Mouse (Mus musculus): ENCODE results near the gene Chrna9.

Chrna9 gene

DNA sequence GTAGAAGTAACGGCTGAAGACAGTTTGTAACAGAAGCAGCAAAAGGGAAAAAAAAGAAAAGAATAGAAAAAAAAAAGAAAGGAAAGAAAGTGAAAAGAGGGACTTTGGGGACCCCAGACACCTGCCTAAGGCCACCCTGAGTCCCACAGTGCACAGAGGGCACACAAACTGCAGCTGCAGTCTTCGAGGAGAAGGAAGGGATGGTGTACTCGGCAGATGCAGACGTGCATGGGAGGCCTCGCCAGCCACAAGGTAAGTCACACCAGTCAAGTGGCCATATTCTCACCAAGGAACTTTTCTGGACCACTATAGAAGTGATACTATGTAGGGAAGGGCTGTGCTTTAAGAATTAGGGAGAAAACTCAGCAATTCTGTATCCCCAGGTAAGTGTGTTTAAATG, at the start of gene Chrna9:
Gene Chrna9 (plus strand): TSS at position 139 of the 400 bp plus-strand sequence.
- TF ChIP-seq GATA4 (IDR thresholded peaks at IDR 0.05; ENCODE audit: insufficient replicate concordance, low read length): no peak

DNA sequence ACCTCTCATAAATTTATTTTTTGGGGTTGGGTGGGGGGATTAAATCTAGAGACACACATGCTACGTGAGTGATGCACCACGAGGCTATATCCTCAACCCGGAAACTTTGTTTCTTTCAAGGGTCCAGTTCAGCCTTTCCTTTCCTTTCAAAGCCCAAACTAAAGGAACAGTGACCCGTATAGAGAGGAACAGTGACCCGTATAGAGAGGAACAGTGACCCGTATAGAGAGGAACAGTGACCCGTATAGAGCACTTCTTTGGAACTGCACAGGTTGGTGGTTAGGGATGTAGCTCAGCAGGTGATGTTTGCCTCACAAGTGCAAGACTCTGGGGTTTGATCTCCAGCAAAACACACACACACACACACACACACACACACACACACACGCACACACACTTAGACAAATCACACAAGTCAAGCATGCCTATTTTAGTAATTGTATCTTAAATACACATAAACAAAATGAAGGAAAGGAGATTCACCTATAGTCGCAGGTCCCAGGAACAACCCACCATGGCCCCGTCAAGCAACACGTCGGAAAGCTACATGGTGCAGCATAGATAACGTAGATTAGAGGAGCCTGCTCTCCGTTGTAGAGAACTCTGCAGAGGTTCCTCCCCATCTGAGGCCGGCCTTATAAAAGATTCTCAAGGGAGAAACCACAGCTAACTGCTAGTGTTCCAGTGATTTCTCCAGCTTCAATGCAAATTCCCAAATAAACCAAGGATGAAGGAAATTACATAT, 48.9 kb upstream of the Chrna9 start:
- TF ChIP-seq GATA4 (IDR thresholded peaks at IDR 0.05; ENCODE audit: insufficient replicate concordance, low read length): no peak

DNA sequence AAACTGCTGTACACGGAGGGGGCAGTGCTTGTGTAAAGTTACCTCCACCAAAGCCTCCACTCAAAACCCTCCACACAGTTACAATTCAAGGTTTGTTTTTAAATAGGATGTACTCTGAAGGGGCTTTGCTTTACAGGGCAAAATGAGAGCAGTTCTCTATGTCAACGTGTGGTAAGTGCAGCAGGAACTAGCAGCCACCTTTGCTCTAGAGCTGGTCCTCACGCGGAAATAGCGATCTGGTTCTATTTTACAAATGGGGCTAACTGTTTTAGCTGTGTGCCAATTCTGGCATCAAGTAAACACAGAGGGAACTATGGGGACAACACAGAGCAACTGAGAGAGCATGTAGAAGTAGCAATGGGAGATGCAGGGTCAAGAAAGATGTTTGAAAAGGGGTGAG, 46.6 kb upstream of the Chrna9 start:
- TF ChIP-seq GATA4 (IDR thresholded peaks at IDR 0.05; ENCODE audit: insufficient replicate concordance, low read length): no peak

DNA sequence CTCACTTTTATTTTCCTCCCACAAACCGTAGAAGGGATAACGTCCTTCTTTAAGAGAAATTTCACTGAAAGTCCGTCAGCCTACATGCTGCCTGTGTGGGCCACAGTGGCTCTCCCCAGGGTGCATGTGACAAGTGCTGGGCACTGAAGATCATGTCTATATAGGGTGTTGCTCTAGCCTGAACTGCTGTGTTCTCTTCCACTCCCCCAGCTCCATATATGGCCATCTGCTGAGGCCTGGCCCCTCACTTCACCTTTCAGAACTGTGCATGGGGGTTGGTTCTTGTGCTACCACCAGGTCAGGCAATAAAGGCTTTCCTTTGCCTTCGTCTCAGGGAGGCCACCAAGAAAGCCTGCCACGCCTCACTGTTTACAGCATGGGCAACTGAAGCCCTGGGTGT, 45.7 kb upstream of the Chrna9 start:
- TF ChIP-seq GATA4 (IDR thresholded peaks at IDR 0.05; ENCODE audit: insufficient replicate concordance, low read length): no peak

DNA sequence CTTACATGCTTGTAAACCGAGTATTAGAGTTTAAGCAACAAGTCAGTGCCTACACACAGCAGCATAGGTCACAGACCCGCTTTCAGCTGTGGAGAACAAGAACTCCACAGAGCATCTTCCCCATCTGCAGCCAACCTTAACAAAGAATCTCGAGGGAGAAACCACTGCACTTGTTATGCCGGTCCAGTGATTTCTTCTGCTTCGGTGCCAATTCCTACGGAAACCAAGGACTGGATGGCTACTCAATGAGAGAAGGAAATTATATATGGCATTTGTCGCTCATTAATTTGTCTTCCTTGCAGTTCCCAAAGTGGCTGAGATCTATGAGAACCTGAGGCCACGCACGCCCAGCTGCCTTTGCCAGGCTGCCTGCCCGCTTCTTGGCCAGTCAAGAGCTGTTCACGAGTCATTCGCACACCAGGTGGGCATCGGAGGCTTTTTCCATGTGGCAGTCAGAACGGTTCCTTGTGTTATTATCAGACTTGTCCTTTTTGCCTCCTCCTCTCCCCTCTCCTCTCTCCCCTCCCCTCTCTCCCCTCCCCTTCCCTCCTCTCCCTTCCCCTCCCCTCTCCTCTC, 43.4 kb upstream of the Chrna9 start:
- TF ChIP-seq GATA4 (IDR thresholded peaks at IDR 0.05; ENCODE audit: insufficient replicate concordance, low read length): no peak

DNA sequence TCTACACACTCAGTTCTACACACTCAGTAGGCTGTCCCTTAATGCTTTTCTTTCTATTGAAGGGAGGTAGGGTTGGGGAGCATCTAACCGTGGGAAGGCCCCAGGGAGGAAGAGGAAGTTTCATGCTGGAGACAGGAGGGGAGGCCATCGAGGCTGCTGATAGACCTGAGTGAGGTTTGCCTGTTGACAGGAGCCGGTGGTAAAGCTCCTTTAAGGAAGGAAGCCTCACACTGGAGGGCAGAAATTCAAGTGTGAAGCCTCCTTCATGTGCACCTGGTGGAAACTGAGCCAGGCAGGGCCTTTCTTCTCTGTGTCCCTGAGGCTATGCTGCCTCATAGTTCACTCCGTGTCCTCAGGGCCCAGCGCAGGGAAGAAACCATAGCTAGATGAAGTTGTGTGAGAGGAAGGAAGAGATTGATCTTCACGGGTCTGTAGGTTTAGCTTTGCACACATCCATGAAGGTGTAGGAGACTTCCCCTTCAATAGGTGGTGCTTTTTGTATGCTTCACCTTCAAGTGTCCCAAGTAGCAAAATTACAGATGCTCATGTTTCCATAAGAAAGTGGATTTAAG, 39.5 kb upstream of the Chrna9 start:
- TF ChIP-seq GATA4 (IDR thresholded peaks at IDR 0.05; ENCODE audit: insufficient replicate concordance, low read length): no peak

DNA sequence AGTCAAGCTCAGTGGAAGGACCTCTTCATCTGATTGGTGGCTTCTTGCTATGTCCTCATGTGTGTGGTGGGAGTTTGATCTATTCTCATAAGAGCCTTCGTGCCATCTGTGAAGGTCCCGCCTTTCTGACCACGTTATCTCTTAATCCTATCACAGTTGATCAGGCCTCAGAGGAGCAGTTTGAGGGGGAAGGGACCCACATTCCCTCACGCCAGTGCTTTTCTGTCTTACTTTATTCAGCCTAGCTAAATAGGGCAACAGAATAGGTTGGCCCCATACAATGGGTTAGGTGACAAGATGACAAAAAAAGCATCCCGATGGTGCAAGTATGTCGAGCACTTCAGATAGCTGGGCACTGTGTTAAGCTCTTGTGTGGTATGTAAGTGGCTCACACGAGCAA, 39.0 kb upstream of the Chrna9 start:
- TF ChIP-seq GATA4 (IDR thresholded peaks at IDR 0.05; ENCODE audit: insufficient replicate concordance, low read length): no peak

DNA sequence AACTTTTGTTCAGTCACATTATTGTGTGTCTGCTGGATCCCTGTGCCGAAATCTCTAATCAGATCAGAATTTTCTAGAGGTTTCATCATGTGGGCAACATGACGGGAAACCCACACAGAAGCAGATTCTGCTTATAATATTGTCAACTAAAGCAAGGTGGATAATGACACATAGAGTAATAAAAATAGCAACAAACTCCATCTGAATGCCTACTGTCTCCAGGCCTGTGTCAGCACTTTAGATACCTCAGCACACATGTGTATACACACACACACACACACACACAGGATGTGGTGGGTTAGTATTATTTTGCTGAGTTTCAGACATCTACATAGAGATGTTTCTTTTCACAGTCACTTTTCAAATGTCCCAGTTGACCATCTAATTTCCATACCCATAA, 37.0 kb upstream of the Chrna9 start:
- TF ChIP-seq GATA4 (IDR thresholded peaks at IDR 0.05; ENCODE audit: insufficient replicate concordance, low read length): no peak

DNA sequence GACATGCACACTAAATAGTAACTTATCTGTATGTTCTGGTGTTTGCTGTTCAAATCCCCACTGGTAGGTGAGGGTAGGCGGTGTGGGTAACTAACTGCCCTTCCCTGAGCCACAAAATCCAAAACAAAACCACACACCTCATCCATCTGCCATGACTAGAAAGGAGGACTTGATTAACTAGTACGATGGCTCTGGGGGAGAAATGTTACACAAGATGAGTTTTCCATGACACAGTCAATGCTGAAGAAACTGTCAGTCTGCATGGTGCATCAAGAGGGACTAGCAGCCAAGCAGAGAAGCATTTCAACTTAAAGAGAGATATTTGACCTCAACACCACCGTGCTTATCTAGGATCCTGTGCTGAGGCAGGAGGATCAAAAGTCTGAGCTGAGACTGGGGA, 36.0 kb upstream of the Chrna9 start:
- TF ChIP-seq GATA4 (IDR thresholded peaks at IDR 0.05; ENCODE audit: insufficient replicate concordance, low read length): no peak

DNA sequence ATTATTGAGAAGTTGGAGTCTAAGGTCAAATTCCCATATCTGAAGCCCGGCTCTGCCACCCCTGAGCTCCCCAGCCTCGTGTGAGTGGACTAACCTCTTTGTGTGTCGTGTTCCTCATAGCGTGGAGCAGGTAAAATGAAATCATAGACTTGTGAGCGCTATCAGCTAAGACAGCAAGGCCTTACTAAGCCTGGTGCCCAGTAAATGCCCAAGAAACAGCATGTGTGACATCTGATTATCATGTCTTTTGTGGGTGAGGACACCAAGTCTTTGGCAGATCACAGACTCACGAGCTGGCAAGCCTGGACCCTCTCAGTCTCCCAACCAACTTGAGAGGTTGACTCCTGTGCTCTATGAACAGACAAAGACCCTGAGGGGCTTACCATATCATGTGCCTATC, 34.6 kb upstream of the Chrna9 start:
- no peak for TF ChIP-seq GATA4 (IDR thresholded peaks at IDR 0.05; ENCODE audit: insufficient replicate concordance, low read length)

DNA sequence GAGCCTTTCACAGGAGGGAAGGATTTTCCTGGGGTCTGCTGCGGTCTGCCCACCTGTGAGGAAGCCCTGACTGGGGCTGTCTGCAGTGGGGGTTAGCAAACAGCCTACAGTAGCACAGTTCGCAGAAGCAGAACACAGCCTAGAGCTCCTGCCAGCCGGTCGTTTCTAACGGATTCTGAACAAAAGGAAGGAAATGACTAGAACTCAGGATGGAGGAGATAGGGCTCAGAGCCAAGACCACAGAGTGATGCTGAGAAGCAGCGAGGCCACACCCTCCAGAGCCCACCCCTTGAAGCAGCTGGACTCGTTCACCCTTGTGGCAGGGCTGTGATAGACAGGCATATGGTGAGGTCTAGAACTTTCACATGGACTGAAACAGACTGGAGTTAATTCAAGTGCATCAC, 33.9 kb upstream of the Chrna9 start:
- no peak for TF ChIP-seq GATA4 (IDR thresholded peaks at IDR 0.05; ENCODE audit: insufficient replicate concordance, low read length)

DNA sequence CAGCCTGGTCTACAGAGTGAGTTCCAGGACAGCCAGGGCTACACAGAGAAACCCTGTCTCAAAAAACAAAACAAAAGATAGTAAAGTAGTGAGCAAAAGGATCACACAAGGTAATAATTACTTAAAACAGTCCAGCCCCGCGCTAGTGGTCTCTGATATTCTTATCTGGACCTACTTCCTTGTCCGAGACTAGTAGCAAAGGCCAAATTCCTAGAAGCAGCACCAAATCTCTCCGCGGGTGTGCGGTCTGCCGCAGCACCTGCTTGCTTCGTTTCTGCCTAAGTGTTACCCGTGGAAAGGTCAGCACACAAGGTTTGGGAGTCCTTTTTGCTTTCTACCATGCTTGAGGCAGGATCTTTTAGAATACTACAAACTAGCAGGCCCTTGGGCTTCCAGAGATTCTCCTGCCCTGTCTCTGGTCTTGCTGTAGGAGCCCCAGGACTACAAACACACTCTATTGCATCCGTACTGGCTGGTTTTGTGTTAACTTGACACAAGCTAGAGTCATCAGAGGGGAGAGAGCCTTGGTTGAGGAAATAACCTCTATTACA, 32.8 kb upstream of the Chrna9 start:
- TF ChIP-seq GATA4 (IDR thresholded peaks at IDR 0.05; ENCODE audit: insufficient replicate concordance, low read length): no peak

DNA sequence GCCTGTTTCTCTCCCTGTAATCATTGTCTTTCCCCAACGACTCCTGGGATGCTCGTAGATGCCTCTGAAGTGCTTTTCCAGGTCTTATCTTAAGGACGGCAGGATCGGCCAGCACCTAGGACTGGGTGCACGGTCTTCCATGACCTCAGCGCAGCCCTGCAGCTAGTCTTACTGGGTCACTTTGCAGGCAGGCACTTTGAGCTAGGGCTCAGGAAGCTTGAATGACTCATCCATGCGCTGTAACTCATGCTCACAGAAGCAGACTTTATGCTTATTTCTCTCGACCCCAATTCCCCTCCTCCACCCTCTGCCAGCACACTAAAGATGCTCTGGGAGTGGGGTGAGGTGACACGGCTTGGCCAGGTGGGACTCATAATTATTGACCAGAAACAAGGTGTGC, 31.9 kb upstream of the Chrna9 start:
- TF ChIP-seq GATA4 (IDR thresholded peaks at IDR 0.05; ENCODE audit: insufficient replicate concordance, low read length): no peak

DNA sequence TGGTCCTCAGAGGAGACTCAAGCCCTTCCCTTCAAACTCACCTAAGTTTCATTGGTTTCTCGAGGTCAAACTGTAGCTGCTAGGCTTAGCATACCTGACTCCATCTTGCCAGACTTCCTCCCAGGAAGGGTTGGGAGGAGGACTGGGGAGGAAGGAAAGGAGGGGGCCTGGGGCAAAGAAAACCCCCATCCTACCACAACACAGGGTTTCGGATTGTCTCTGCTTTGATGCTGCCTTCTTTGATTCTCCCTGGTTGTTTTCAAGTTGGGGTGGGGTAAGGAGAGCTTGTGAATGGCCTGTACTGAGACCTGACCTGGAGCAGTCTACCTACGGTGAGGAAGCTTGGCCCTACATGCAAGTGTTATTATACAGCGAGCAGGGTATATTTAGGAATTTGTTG, 30.2 kb upstream of the Chrna9 start:
- no peak for TF ChIP-seq GATA4 (IDR thresholded peaks at IDR 0.05; ENCODE audit: insufficient replicate concordance, low read length)

DNA sequence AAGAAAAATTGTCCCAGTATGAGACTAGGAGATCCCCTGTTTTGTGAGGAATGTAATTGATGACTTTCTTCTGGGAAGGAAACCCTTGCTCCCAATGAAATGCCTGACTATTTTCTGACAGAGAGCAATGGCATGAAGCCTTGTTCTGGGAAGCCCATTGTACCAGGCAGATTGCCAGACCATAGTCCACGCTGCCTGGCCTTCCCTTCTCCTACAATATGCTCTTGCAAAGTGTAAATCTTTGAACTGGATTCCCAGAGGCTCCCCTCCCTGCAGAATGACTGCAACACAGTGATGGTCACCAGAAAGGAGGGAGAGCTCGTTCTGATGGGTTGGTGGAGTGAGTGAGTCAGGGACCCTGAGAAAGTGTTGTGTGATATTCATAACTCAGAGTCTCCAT, 26.0 kb upstream of the Chrna9 start:
- no peak for TF ChIP-seq GATA4 (IDR thresholded peaks at IDR 0.05; ENCODE audit: insufficient replicate concordance, low read length)

DNA sequence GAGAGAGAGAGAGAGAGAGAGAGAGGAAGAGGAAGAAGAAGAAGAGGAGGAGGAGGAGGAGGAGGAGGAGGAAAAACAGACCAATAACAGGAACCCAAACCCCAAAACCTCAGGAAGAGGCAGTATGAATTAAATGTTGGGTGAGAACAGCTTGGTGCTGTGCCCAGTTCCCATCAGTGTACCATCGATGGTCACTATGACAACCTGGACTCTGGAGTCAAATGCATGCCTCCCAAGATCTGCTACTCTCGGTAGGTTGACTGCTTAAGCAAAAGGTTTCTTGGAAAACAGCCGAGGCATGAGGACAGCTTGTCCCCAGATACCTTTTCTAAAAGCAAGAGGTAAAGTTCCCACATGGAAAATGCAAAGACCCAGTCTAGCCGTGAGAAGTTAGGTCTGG, 25.4 kb upstream of the Chrna9 start:
- no peak for TF ChIP-seq GATA4 (IDR thresholded peaks at IDR 0.05; ENCODE audit: insufficient replicate concordance, low read length)

Data from liver, adult (tissue).